Mouse (Mus musculus) kidney, postnatal 0 days (tissue): ENCODE data around the gene Nr1h3. TPM values are rescaled to one million over a fixed set of nuclear protein-coding genes. Genes with fewer than 3 reads are reported as not detected.

Experiments
- ATAC-seq: fragments of 200-750 bp; cut with Nextera tagmentation; replicated peaks from 2 replicates; pipeline ENCODE4 v1.8.0; 2017; ENCODE audit warnings: low read depth, moderate number of reproducible peaks, moderate TSS enrichment, moderate library complexity; ENCODE audit not compliant: low FRiP score
- DNase-seq: peaks from one replicate; pipeline ENCODE4 v3.0.0-alpha.2; 2016; ENCODE audit warnings: low spot score
- H3K27ac ChIP-seq: fragments of 300-500 bp; sonication (generic); 2 replicates; pipeline ENCODE4 v1.5.1; 2014; ENCODE audit warnings: mild to moderate bottlenecking
- H3K27me3 ChIP-seq: fragments of 300-500 bp; sonication (generic); 2 replicates; pipeline ENCODE4 v1.6.1; 2014; ENCODE audit warnings: low read length, mixed read lengths; ENCODE audit not compliant: insufficient read depth
- H3K36me3 ChIP-seq: fragments of 300-500 bp; sonication (generic); 2 replicates; pipeline ENCODE4 v1.6.1; 2014; ENCODE audit warnings: low read length, mixed read lengths; ENCODE audit not compliant: insufficient read depth
- H3K4me1 ChIP-seq: fragments of 300-500 bp; sonication (generic); replicated peaks from 2 replicates; pipeline ENCODE4 v1.6.1; 2014; ENCODE audit warnings: antibody characterized with exemption, low read length, mixed read lengths; ENCODE audit not compliant: insufficient read depth
- H3K4me2 ChIP-seq: fragments of 300-500 bp; sonication (generic); 2 replicates; pipeline ENCODE4 v1.6.1; 2014; ENCODE audit warnings: mild to moderate bottlenecking, low read length, moderate library complexity, mixed read lengths
- H3K4me3 ChIP-seq: fragments of 300-500 bp; sonication (generic); replicated peaks from 2 replicates; pipeline ENCODE4 v1.5.1; 2014; ENCODE audit warnings: low read depth, low read length
- H3K9ac ChIP-seq: fragments of 300-500 bp; sonication (generic); 2 replicates; pipeline ENCODE4 v1.6.1; 2014; ENCODE audit warnings: low read depth, low read length
- H3K9me3 ChIP-seq: fragments of 300-500 bp; sonication (generic); replicated peaks from 2 replicates; pipeline ENCODE4 v1.6.1; 2016; ENCODE audit warnings: low read length, inconsistent platforms, mixed read lengths
- CTCF ChIP-seq: IDR thresholded peaks from 2 replicates; pipeline ENCODE4 v1.5.1; 2016; ENCODE audit warnings: antibody characterized with exemption, low read depth, mild to moderate bottlenecking, moderate library complexity
- WGBS: fragments of 180-500 bp; shearing (Covaris S2); extraction: QIAGEN DNeasy Blood & Tissue Kit; methylation state at CpG from one replicate; pipeline ENCODE4 v1.1.7; 2014; 5-methylcytosine and 5-hydroxymethylcytosine counted together
- polyA plus RNA-seq: library from polyadenylated mRNA; unstranded; fragments of >200 nt; fragmentation: Nextera tagmentation; extraction: Ambion mirVana; gene quantifications from 2 replicates; pipeline ENCODE4 v1.2.1, GENCODE M21; 2015

Gene Nr1h3
- polyA plus RNA-seq, 1 experiment from 2014 or later, result 4.1 TPM

GRCm38 (mm10) chr2:91167629-91168028, 35.0 kb downstream of the Nr1h3 start:
- WGBS, result 68% methylated on average over 4 of the region's 4 CpGs
- Histone ChIP-seq H3K27me3 (no peaks in the 10 kb centered on the region), H3K4me3 (no peak overlapping the region), H3K4me2 (no peak overlapping the region), H3K9ac (no peak overlapping the region), H3K9me3 (no peaks in the 10 kb centered on the region), H3K27ac (no peak overlapping the region), H3K4me1 (no peaks in the 10 kb centered on the region), H3K36me3 (peaks cover 16% of the 10 kb centered on the region; the same call in 1 of the 2 replicates)
- no peak for TF ChIP-seq CTCF
- DNase-seq (no peak), ATAC-seq (no peak)

- no peak for TF ChIP-seq CTCF
- no peaks in the 10 kb centered on the region for H3K27me3 ChIP-seq
- H3K27ac ChIP-seq, result no peak overlapping the region
- no peak overlapping the region for H3K4me3 ChIP-seq
- peaks cover 25% of the 10 kb centered on the region; the same call in 1 of the 2 replicates for H3K36me3 ChIP-seq
- no peaks in the 10 kb centered on the region for H3K9me3 ChIP-seq
- ATAC-seq (no peak), DNase-seq (no peak)
- H3K4me2 ChIP-seq, result no peak overlapping the region
- WGBS, result 88% methylated on average over 6 of the region's 6 CpGs
- H3K4me1 ChIP-seq, result no peaks in the 10 kb centered on the region
- H3K9ac ChIP-seq, result no peak overlapping the region
These were observed 37.6 kb downstream of the Nr1h3 start for GRCm38 (mm10) chr2:91164991-91165390.

- no peak overlapping the region for H3K4me3 ChIP-seq
- DNase-seq, result no peak
- H3K4me2 ChIP-seq, result no peak overlapping the region
- no peaks in the 10 kb centered on the region for H3K27me3 ChIP-seq
- ATAC-seq, result no peak
- H3K9me3 ChIP-seq, result no peaks in the 10 kb centered on the region
- H3K4me1 ChIP-seq, result no peaks in the 10 kb centered on the region
- 0 out of 2 replicates have a peak, but pooled peaks cover 23% of the 10 kb centered on the region for H3K36me3 ChIP-seq
- no peak for TF ChIP-seq CTCF
- WGBS, result 79% methylated on average over 5 of the region's 5 CpGs
- H3K9ac ChIP-seq, result no peak overlapping the region
- H3K27ac ChIP-seq, result no peak overlapping the region
These were observed 39.1 kb downstream of the Nr1h3 start for GRCm38 (mm10) chr2:91163532-91163931.

- 73% methylated on average over 4 of the region's 4 CpGs for WGBS
- no peak overlapping the region for H3K4me3 ChIP-seq
- no peak overlapping the region for H3K27ac ChIP-seq
- no peaks in the 10 kb centered on the region for H3K4me1 ChIP-seq
- H3K36me3 ChIP-seq, result 0 out of 2 replicates have a peak, but pooled peaks cover 23% of the 10 kb centered on the region
- no peak overlapping the region for H3K4me2 ChIP-seq
- H3K9ac ChIP-seq, result no peak overlapping the region
- TF ChIP-seq CTCF, result no peak
- H3K27me3 ChIP-seq, result no peaks in the 10 kb centered on the region
- no peak for ATAC-seq
- H3K9me3 ChIP-seq, result no peaks in the 10 kb centered on the region
- no peak for DNase-seq
These were observed 39.7 kb downstream of the Nr1h3 start for GRCm38 (mm10) chr2:91162952-91163351.

GRCm38 (mm10) chr2:91160591-91160990, 42.0 kb downstream of the Nr1h3 start:
- DNase-seq (no peak), ATAC-seq (no peak)
- no peak overlapping the region for H3K4me3 ChIP-seq
- 85% methylated on average over 6 of the region's 6 CpGs for WGBS
- H3K4me2 ChIP-seq, result no peak overlapping the region
- H3K27ac ChIP-seq, result no peak overlapping the region
- no peak for TF ChIP-seq CTCF
- H3K36me3 ChIP-seq, result peaks cover 11% of the 10 kb centered on the region; the same call in 1 of the 2 replicates
- no peak overlapping the region for H3K9ac ChIP-seq
- H3K9me3 ChIP-seq, result no peaks in the 10 kb centered on the region
- no peaks in the 10 kb centered on the region for H3K4me1 ChIP-seq
- H3K27me3 ChIP-seq, result no peaks in the 10 kb centered on the region

GRCm38 (mm10) chr2:91157002-91157752, 45.5 kb downstream of the Nr1h3 start:
- H3K27ac ChIP-seq, result no peak overlapping the region
- ATAC-seq (no peak), DNase-seq (no peak)
- TF ChIP-seq CTCF, result no peak
- no peaks in the 10 kb centered on the region for H3K27me3 ChIP-seq
- H3K4me2 ChIP-seq, result no peak overlapping the region
- WGBS, result 23% methylated on average over 6 of the region's 6 CpGs
- no peaks in the 10 kb centered on the region for H3K9me3 ChIP-seq
- no peaks in the 10 kb centered on the region for H3K4me1 ChIP-seq
- no peak overlapping the region for H3K9ac ChIP-seq
- H3K36me3 ChIP-seq, result peaks cover 8% of the 10 kb centered on the region
- H3K4me3 ChIP-seq, result no peak overlapping the region

GRCm38 (mm10) chr2:91154091-91154490, 48.5 kb downstream of the Nr1h3 start:
- Histone ChIP-seq H3K27ac (no peak overlapping the region), H3K9ac (no peak overlapping the region), H3K36me3 (peaks cover 5% of the 10 kb centered on the region), H3K27me3 (no peaks in the 10 kb centered on the region), H3K9me3 (no peaks in the 10 kb centered on the region), H3K4me2 (no peak overlapping the region), H3K4me3 (no peak overlapping the region), H3K4me1 (no peaks in the 10 kb centered on the region)
- no peak for ATAC-seq
- DNase-seq, result no peak
- TF ChIP-seq CTCF, result no peak
- WGBS, result 93% methylated on average over 3 of the region's 3 CpGs
